Mouse (Mus musculus): Measurements from ENCODE around the gene Gpx3. TPM values are rescaled to one million over a fixed set of nuclear protein-coding genes. Genes with fewer than 3 reads are reported as not detected.
A peak's percentile ranks its signal among the peaks of the same experiment; 100 is the strongest.
"Not testable (repeated sequence)": the region's sequence is repeated elsewhere in the genome, so short reads cannot be mapped to it uniquely, and the experiment has no call there.

Gene Gpx3
- polyA plus RNA-seq, 1 experiment from 2014 or later: 24.4 TPM

GRCm38 (mm10) chr11:54953993-54954446 is 51.8 kb downstream of the Gpx3 start:
- H3K27ac ChIP-seq (ENCODE audit: low read depth, low read length): no peak overlapping the region
- H3K4me1 ChIP-seq (ENCODE audit: control insufficient read depth, insufficient read depth, low read length): peaks cover 3% of the 10 kb centered on the region; the same call in 1 of the 2 replicates
- H3K4me3 ChIP-seq (ENCODE audit: low read depth, low read length): no peak overlapping the region
- H3K27me3 ChIP-seq (replicated peaks; ENCODE audit: control insufficient read depth, insufficient read depth, low read length): no peaks in the 10 kb centered on the region
- H3K9ac ChIP-seq (ENCODE audit: low read length): peak overlapping the region; percentile 33; the same call in 1 of the 2 replicates
- DNase-seq (ENCODE audit: low spot score): no peak
- 20% methylated on average over 9 of the region's 9 CpGs for WGBS
- no peak overlapping the region for H3K4me2 ChIP-seq (ENCODE audit: low read length)
- H3K9me3 ChIP-seq (replicated peaks; ENCODE audit: control insufficient read depth, low read length): no peaks in the 10 kb centered on the region
- no peaks in the 10 kb centered on the region for H3K36me3 ChIP-seq (ENCODE audit: control insufficient read depth, insufficient read depth, low read length)
- ATAC-seq: no peak

DNA sequence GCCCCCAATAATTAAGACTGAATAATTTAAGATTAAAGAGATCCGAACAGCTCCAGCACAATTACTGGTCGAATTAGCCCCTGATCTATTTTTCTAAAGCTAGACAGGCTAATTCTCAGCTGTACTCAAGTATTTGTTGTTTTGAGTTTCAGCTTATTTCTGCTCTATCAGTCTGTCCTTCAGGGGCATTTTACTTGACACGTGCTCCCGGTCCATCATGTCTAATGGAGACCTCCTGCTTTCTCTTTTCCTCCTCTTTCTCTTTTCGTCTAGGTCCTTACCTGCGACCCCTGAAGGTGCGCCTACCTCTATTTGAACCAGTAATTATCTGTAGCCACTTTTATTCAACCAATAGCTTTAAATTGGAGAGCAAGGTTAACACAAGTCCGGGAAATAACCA is 52.5 kb downstream of the Gpx3 start:
- no peak for ATAC-seq
- no peak overlapping the region for H3K4me3 ChIP-seq (ENCODE audit: low read depth, low read length)
- WGBS: 66% methylated on average over 8 of the region's 8 CpGs

DNA sequence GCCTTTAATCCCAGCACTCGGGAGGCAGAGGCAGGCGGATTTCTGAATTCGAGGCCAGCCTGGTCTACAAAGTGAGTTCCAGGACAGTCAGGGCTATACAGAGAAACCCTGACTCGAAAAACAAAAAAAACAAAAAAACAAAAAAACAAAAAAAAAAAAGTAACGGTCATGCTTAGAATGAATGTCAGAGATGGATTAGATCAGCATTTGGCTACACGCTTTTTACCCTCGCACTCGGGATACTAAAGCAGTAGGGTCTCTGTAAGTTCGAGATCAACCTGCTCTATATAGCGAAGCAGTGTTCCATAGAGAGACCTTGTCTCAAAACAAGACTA is 53.1 kb downstream of the Gpx3 start:
- DNase-seq (ENCODE audit: low spot score); ATAC-seq; H3K27me3 ChIP-seq (replicated peaks; ENCODE audit: control insufficient read depth, insufficient read depth, low read length); H3K4me1 ChIP-seq (ENCODE audit: control insufficient read depth, insufficient read depth, low read length); H3K36me3 ChIP-seq (ENCODE audit: control insufficient read depth, insufficient read depth, low read length); H3K9me3 ChIP-seq (replicated peaks; ENCODE audit: control insufficient read depth, low read length): not testable (repeated sequence)
- peak overlapping the region; percentile 84; the same call in 1 of the 2 replicates for H3K9ac ChIP-seq (ENCODE audit: low read length)
- 0 out of 2 replicates have a peak overlapping the region, but pooled peaks have one; percentile 81 for H3K27ac ChIP-seq (ENCODE audit: low read depth, low read length)
- peak overlapping the region; percentile 72 for H3K4me3 ChIP-seq (ENCODE audit: low read depth, low read length)
- 44% methylated on average over 10 of the region's 10 CpGs for WGBS
- H3K4me2 ChIP-seq (ENCODE audit: low read length): peak overlapping the region; percentile 63

More for the DNA sequence above, 52.5 kb downstream of the Gpx3 start:
- H3K27ac ChIP-seq (ENCODE audit: low read depth, low read length): no peak overlapping the region
- H3K9me3 ChIP-seq (replicated peaks; ENCODE audit: control insufficient read depth, low read length): no peaks in the 10 kb centered on the region
- no peak overlapping the region for H3K4me2 ChIP-seq (ENCODE audit: low read length)
- H3K9ac ChIP-seq (ENCODE audit: low read length): no peak overlapping the region
- H3K27me3 ChIP-seq (replicated peaks; ENCODE audit: control insufficient read depth, insufficient read depth, low read length): no peaks in the 10 kb centered on the region
- DNase-seq (ENCODE audit: low spot score): no peak
- H3K4me1 ChIP-seq (ENCODE audit: control insufficient read depth, insufficient read depth, low read length): peaks cover 3% of the 10 kb centered on the region; the same call in 1 of the 2 replicates
- H3K36me3 ChIP-seq (ENCODE audit: control insufficient read depth, insufficient read depth, low read length): no peaks in the 10 kb centered on the region

- peak overlapping the region; percentile 72 for H3K4me3 ChIP-seq (ENCODE audit: low read depth, low read length)
These were observed 53.7 kb downstream of the Gpx3 start for GRCm38 (mm10) chr11:54955735-54956480.

DNA sequence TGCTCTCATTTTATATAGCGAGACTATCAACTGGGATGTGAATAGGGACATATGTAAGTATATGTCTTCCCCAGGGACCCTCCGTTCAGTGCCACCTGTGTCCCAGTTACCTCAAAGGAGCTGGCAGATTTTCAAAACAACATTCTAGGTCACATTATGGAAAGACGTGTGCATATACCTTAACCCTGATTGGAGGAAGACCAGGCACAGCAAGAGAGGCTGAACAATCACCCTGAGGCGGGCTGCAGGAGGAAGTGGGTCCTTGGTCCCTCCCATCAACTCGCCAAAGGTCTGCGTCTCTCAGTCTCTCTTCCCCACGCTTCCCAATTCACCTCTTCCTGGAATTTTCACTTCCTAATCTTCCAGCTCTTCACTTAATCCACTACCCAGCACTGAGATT is 54.7 kb downstream of the Gpx3 start:
- WGBS: 54% methylated on average over 7 of the region's 7 CpGs
- H3K27me3 ChIP-seq (replicated peaks; ENCODE audit: control insufficient read depth, insufficient read depth, low read length): no peaks in the 10 kb centered on the region
- H3K4me1 ChIP-seq (ENCODE audit: control insufficient read depth, insufficient read depth, low read length): peaks cover 3% of the 10 kb centered on the region; the same call in 1 of the 2 replicates
- ATAC-seq: no peak
- H3K27ac ChIP-seq (ENCODE audit: low read depth, low read length): no peak overlapping the region
- no peaks in the 10 kb centered on the region for H3K36me3 ChIP-seq (ENCODE audit: control insufficient read depth, insufficient read depth, low read length)
- H3K9me3 ChIP-seq (replicated peaks; ENCODE audit: control insufficient read depth, low read length): no peaks in the 10 kb centered on the region
- H3K9ac ChIP-seq (ENCODE audit: low read length): no peak overlapping the region
- no peak overlapping the region for H3K4me2 ChIP-seq (ENCODE audit: low read length)
- no peak for DNase-seq (ENCODE audit: low spot score)
- no peak overlapping the region for H3K4me3 ChIP-seq (ENCODE audit: low read depth, low read length)

More at GRCm38 (mm10) chr11:54955735-54956480, 53.7 kb downstream of the Gpx3 start:
- H3K36me3 ChIP-seq (ENCODE audit: control insufficient read depth, insufficient read depth, low read length): no peaks in the 10 kb centered on the region
- peaks cover 3% of the 10 kb centered on the region; the same call in 1 of the 2 replicates for H3K4me1 ChIP-seq (ENCODE audit: control insufficient read depth, insufficient read depth, low read length)
- peak overlapping the region; percentile 84 for H3K9ac ChIP-seq (ENCODE audit: low read length)
- DNase-seq (ENCODE audit: low spot score) (peak; percentile 96), ATAC-seq (peak; percentile 99)
- under 1% methylated on average over 59 of the region's 59 CpGs for WGBS
- H3K27me3 ChIP-seq (replicated peaks; ENCODE audit: control insufficient read depth, insufficient read depth, low read length): no peaks in the 10 kb centered on the region
- H3K27ac ChIP-seq (ENCODE audit: low read depth, low read length): peak overlapping the region; percentile 81
- H3K9me3 ChIP-seq (replicated peaks; ENCODE audit: control insufficient read depth, low read length): no peaks in the 10 kb centered on the region
- H3K4me2 ChIP-seq (ENCODE audit: low read length): peak overlapping the region; percentile 63

GRCm38 (mm10) chr11:54957708-54958107 is 55.5 kb downstream of the Gpx3 start:
- not testable (repeated sequence) for H3K9me3 ChIP-seq (replicated peaks; ENCODE audit: control insufficient read depth, low read length); H3K27me3 ChIP-seq (replicated peaks; ENCODE audit: control insufficient read depth, insufficient read depth, low read length); ATAC-seq; H3K9ac ChIP-seq (ENCODE audit: low read length); H3K4me2 ChIP-seq (ENCODE audit: low read length); H3K36me3 ChIP-seq (ENCODE audit: control insufficient read depth, insufficient read depth, low read length); H3K27ac ChIP-seq (ENCODE audit: low read depth, low read length); H3K4me3 ChIP-seq (ENCODE audit: low read depth, low read length); H3K4me1 ChIP-seq (ENCODE audit: control insufficient read depth, insufficient read depth, low read length); DNase-seq (ENCODE audit: low spot score)
- 82% methylated on average over 3 of the region's 3 CpGs for WGBS

GRCm38 (mm10) chr11:54958571-54959073 is 56.4 kb downstream of the Gpx3 start:
- no peak for DNase-seq (ENCODE audit: low spot score)
- Histone ChIP-seq H3K4me2 (ENCODE audit: low read length) (no peak overlapping the region), H3K9me3 (replicated peaks; ENCODE audit: control insufficient read depth, low read length) (no peaks in the 10 kb centered on the region), H3K27ac (ENCODE audit: low read depth, low read length) (no peak overlapping the region), H3K27me3 (replicated peaks; ENCODE audit: control insufficient read depth, insufficient read depth, low read length) (no peaks in the 10 kb centered on the region), H3K9ac (ENCODE audit: low read length) (no peak overlapping the region), H3K36me3 (ENCODE audit: control insufficient read depth, insufficient read depth, low read length) (no peaks in the 10 kb centered on the region), H3K4me3 (ENCODE audit: low read depth, low read length) (no peak overlapping the region), H3K4me1 (ENCODE audit: control insufficient read depth, insufficient read depth, low read length) (peaks cover 3% of the 10 kb centered on the region; the same call in 1 of the 2 replicates)
- no peak for ATAC-seq
- 56% methylated on average over 3 of the region's 3 CpGs for WGBS
